Mouse (Mus musculus) induced T-regulatory cell, adult 2 months (primary cell): ENCODE data around the gene Gmds.

ENCODE experiments used
- DNase-seq: peaks from one replicate; pipeline ENCODE4 v3.0.0-alpha.2; 2012; ENCODE audit warnings: low read depth

Gene Gmds

GRCm38 (mm10) chr13:32026226-32026975, 312.1 kb downstream of the Gmds start:
- DNase-seq: no peak

GRCm38 (mm10) chr13:32024822-32025221, 313.7 kb downstream of the Gmds start:
- DNase-seq: no peak

- no peak for DNase-seq
Measured at GRCm38 (mm10) chr13:32020455-32021249, 317.9 kb downstream of the Gmds start.

GRCm38 (mm10) chr13:32019256-32019620, 319.3 kb downstream of the Gmds start:
- DNase-seq: no peak

DNA sequence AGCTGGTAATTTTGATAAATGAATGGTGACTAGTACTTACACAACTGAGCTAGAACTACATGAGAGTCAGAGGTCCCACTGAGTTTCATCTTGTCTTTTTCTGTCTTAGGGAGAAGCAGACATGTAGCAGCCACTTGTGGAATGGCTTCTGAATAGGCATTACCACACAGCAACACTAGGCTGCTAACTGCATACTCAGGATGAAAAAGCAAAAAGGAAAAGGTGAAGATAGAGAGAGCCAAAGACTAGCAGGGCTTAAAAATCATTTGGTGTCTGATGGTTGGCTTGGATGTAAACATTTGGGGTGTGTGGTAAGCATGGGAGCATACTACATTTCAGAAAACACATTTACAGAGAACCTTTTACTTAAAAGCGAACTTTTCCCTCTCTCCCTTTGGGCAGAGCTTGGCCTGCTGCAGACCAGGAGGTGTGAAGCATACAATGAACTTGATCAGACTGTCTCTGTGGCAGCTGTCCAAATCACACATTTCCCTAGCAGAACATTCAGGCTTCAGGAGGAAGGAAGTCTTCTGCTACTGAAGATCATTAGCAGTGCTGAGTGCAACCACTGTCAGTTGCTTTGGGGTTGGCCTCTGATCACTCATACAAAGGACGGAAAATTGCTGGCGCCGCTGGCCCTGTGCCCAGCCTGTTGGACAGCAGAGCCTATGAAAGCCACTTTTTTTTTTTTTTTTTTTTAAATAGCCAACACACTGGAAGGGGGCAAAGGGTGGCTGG, 319.9 kb downstream of the Gmds start:
- DNase-seq: no peak

DNA sequence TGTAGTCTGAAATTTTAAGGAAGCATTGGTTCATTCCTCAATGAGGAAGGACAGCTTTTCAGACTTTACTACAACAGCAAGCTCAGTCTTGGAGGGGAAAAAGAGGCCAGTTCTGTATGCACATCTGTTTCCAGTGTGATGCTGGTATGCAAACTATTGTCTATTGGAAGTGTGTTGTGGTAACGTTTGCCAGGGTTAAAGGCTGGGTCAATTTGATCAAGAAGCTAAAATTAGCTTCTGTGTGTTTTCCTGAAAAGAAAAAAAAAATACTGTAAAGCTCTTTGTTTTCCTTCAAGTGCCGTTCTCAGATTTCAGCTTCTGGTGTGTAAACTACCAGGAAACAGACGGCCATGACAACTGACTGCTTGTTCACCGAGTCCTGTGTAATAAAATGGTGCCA, 329.7 kb downstream of the Gmds start:
- no peak for DNase-seq

DNA sequence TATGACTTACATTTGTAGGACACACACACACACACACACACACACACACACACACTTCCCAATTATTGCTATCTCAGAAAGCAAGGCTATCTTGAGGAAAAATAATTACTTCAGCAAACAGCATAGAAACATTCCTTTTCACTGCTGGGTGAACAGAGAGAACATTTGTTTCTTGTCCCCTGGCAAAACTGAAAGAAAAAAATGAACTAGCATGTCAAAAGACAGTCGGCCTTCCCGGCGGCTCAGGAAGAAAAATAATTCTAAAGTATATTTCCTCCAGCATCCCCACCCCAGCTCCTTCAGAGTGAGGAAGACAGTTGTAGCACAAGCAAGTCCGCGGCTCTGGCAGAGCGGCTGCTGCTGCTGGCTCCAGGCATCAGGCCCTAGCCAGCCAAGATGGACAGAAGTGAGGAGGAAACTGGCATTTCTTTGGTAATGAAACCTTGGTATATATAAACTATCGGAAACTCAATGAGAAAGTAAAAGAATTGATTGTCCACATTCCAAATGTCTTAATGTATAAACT, 330.4 kb downstream of the Gmds start:
- DNase-seq: no peak

- no peak for DNase-seq
Measured at GRCm38 (mm10) chr13:31993391-31993790, 345.1 kb downstream of the Gmds start.

GRCm38 (mm10) chr13:31992409-31993201, 345.9 kb downstream of the Gmds start:
- DNase-seq: no peak

GRCm38 (mm10) chr13:31981198-31981597, 357.3 kb downstream of the Gmds start:
- no peak for DNase-seq

- no peak for DNase-seq
Measured at GRCm38 (mm10) chr13:31978126-31978525, 360.4 kb downstream of the Gmds start.

GRCm38 (mm10) chr13:31974751-31975479, 363.6 kb downstream of the Gmds start:
- no peak for DNase-seq

GRCm38 (mm10) chr13:31971040-31971501, 367.5 kb downstream of the Gmds start:
- no peak for DNase-seq

DNA sequence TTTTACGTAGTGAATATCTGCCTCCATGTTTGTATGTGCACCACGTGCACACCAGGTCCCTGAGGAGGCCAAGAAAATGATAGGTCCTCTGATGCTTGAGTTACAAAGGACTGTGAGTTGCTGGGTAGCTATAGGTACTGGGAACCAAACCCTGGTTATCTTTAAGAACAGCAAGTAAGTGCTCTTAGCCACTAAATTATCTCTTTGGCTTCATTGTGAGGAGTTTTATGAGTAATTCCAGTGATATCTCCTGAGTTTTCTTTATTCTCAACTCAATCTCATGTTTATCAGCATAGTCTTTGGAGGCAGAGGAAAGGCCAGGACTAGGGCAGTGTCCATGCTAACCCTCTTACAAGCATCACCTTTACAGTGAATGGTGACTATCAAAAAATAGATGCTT, 370.3 kb downstream of the Gmds start:
- DNase-seq: no peak

GRCm38 (mm10) chr13:31966931-31967532, 371.5 kb downstream of the Gmds start:
- no peak for DNase-seq

DNA sequence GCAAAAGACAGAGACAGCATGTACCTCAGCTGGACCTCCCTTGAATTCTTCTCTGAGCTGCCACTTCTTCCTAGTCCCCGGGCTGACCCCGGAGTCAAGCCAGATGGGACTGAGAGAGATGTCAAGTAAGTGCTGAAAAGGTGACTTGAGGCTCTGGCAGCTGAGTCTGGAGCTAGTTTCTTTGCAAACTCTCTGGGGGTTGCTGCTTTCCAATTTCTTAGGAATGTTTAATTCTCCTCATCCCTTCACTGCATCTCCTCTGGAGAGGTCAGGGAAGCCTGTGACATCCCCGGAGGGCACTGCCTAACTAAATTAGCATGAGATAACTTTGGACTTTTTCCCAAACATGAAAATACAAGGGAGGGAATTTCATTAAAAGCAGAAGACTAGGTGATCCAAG, 378.0 kb downstream of the Gmds start:
- DNase-seq: no peak

GRCm38 (mm10) chr13:31958346-31959335, 379.9 kb downstream of the Gmds start:
- no peak for DNase-seq

GRCm38 (mm10) chr13:31956584-31956983, 382.0 kb downstream of the Gmds start:
- peak; percentile 63 for DNase-seq

GRCm38 (mm10) chr13:31956112-31956511, 382.4 kb downstream of the Gmds start:
- DNase-seq: no peak
